Mouse (Mus musculus) layer of hippocampus, adult 9-10 months (tissue): ENCODE results near the gene Spag6l.
A peak's percentile ranks its signal among the peaks of the same experiment; 100 is the strongest.
"Not testable (repeated sequence)": the region's sequence is repeated elsewhere in the genome, so short reads cannot be mapped to it uniquely, and the experiment has no call there.

Experiments used
- DNase-seq: peaks from one replicate; pipeline ENCODE4 v3.0.0; 2022; ENCODE audit warnings: low spot score

Gene Spag6l

DNA sequence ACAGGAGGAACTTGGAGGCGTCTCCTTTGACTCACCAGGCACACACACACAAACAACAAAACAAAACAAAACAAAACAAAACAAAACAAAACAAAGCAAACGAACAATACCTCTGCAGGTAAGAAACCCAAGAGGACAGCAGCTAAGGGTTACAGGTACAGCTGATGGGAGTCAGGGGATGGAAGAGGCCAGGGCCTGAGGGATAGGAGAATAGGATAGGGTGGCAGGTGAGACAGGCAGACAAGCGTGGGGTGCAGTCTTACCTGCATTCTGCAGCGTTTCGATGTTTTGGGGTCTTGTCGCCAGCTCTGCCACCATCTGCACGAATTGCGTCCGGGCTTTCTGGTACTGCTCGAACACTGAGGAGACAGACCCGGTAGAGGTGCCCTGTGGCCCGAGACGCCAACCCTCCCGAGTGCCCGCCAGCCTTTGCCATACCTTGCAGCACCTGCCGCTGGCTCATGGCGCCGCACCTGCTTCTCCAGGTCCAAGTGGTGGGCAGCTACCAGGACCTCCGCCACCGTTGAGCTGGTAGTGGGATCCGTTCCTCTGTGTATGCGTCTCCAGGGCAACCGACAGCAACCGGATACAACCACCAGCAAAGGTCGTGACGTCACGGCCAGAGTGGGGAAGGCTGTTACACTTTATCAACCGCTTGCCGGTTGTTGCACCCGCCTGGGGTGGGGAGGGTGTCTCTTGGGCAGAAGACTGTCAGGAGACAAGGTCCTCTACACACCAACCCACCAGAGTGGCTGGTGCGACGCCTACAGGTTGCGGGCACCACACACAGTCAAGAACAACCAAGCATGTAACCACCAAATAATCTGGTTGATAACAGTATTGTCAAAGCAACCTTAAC lies at the start of gene Spag6l:
Gene Spag6l (minus strand): TSS at position 700 of the 859 bp plus-strand sequence.
- DNase-seq, result peak; percentile 3

DNA sequence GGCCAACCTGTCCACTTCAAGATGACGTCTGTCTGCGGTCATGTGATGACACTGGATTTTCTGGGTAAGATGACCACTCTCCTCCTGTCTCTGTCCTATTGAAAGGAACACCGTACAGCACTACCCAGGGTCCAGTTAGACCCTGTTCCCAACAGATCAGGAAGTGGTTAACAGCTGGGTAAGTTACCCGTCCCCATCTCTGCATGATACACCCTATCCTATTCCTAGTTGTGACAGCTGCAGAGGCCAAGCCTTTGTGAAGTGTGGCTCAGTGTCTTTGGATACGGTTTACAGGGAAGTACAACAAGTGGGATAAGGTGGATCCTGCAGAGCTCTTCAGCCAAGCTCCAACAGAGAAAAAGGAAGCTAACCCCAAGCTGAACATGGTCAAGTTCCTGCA lies 49.8 kb upstream of the Spag6l start:
- no peak for DNase-seq

DNA sequence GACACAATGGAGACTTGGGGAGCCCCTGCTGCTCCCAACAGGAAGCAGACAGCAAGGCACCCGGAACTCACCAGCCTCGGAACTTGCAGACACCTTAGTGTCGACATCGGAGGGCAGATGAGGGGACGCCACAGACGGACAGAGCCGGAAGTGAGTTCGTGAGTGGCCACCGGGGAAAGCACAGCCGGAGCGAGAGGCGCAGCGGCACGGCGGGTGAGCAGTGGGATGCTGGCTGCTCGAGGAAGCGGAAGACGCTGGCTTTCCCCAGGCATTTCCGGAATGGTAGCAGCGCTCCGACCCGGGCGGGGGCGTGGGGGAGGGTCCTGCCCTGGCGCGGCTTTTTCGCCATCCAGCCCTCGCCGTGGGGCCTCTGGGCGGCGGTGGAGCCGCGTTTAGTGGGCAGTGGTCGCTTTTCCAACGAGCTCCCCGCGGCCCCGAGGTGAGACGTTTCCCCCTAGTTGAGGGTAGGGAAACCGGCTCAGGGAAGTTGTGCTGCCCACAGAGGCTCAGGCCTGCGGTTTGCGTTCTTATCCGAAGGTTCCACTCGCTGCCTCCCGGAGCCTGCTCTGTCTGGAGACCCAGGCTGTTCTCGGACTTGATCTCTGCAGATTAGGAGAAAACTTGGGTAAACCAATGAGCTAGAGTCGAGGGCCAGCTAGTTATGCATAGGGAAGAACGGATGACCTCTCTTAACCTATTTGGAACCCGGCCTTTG lies 41.5 kb upstream of the Spag6l start, which contains the start of the genes Top3b and Vpreb1:
Gene Top3b (plus strand): TSS at position 120 of the 715 bp plus-strand sequence.
Gene Vpreb1 (minus strand): TSS at position 227 of the 715 bp plus-strand sequence.
- DNase-seq, result peak; percentile 86

DNA sequence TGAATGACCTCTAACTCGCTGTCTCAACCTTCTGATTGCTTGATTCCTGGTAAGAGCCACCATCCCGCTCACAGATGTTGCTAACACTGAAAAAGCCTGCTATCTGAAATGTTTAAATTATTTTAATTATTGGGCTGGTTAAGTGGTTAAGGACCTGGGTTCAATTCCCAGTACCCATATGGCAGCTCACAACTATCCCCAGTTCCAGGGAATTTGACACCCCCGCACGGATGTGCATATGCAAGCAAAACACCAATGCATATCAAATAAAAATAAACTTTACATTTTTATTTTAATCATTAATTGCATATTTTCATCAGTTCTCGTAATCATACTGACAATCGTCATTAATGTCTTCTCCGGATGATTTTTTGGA lies 41.0 kb upstream of the Spag6l start:
- DNase-seq, result no peak

DNA sequence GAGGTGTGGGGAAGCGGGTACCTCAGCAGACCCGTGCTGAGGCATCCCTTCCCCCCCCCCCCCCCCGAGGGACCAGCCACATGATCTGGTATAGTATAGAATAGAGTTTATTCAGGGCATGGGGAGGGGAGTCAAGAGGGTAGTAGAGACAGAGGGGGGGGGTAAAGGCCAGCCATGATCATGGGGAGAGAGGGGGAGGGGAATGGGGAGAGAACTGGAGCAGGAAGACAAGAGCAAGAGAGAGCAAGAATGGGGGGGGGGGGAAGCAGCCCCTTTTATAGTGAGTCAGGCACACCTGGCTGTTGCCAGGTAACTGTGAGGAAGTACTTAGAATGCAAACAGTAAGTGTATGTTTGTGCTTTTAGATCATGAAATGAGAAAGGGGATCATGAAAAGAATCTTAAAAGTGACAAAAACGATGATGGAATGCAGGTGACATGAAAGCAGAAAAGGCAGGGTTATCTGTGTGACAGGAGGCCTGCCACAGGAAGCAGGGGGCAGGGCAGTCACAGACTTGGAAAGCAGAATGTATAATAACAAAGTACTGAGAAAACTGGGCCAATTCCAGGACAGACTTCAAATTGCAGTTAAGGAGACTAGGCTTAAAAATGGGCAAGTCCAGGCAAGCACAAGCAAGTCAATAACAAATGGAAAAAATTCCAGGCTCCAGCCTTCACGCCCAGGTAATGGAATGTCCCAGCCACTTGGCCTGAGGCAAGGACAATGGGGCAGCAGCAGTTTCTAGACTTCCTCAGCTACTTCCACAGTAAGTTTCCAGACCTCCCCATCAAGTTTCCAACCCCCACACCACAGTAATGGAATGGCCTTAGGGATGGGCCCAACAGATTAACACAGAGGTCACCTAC lies 36.7 kb upstream of the Spag6l start:
- no peak for DNase-seq

DNA sequence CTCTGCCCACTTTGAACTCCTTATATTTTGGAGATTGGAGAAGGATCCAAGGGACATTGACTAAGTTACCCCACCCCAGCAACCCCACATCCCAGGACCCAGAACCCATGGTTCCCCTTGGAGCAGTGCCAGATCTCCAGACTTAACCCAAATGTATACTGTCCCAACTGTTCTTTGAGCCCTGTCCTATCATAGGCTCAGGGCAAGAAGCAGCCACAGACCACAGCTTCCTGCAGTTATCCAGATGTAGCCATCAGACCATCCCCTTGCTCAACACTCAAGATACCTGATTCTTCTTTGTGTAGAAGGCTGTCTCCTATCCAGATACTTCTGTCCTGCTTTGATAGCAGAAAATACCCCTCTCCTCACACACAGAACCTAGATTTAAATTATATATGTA lies 36.0 kb upstream of the Spag6l start:
- DNase-seq, result no peak

DNA sequence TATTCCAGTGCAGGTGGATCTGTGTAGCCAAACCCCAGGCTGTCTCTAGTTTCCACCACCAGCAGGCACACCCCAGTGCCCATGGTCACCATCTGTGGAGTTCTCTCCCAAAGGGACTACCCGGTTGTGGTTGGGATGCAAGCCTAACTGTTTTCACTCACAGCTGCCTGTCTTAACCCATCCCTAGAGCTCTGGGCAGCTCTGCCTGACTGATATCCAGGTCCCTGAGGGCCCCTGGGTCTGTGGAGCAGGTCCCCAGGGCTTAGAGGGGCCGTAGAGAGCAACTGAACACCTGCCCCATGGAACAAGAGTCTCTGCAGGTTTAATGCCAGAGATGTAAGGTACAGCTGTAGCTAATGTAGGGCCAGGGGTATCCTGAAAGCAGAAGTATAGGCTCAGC lies 34.7 kb upstream of the Spag6l start, which contains the start of gene Igll1:
Gene Igll1 (minus strand): TSS at position 8 of the 400 bp plus-strand sequence.
- DNase-seq, result no peak

DNA sequence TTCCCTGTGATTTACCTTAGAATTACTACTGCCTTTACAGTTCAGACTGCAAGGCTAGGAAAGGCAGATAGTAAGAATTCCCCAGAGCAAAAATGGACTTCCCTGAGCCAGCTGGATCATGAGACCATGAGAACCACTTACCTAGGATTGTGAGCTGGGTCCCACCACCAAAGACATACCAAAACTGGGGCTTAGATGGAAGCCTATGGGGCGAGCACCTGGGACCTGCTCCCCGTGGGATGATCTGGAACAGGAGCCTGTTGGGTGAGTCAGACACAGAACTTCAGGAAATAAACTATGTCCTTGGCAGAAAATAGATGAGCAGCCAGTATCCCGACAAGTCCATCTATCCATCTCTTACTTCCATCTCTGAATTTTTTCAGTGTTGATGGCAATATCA lies 33.0 kb upstream of the Spag6l start:
- no peak for DNase-seq

DNA sequence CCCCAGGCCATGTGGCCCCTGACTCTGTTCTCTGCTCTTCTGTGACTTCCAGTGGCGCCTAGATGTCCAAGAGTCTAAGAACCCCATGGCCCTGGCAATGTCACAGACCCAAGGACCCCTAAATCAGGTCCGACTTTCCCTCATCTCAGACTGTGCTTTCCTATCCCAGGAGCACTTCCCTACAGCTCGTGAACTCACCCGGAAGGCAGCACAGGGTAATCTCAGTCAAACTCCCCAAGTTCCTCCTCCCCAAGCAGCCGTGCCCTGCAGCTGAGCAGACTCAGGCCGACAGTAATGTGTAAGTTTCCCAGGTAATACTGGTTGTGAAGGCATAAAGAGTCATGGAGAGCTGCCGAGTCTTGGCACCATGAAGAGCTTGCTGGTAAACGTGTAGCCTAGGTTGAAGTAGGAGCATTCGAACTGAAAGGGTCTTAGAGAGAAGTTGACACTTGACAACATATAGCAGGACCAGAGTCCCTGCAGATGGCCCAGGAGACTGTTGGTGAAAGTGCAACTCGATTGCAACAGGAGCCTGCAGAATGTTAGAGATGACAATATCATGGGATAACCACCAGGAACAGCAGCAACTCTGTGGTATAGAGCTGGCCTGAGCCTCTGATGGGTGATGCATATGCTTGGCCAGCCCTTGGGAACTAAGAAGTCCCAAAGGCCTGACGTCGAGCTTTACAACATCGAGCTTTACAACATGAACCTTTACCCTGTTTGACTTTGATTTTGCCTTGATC lies 27.6 kb upstream of the Spag6l start:
- DNase-seq, result no peak

DNA sequence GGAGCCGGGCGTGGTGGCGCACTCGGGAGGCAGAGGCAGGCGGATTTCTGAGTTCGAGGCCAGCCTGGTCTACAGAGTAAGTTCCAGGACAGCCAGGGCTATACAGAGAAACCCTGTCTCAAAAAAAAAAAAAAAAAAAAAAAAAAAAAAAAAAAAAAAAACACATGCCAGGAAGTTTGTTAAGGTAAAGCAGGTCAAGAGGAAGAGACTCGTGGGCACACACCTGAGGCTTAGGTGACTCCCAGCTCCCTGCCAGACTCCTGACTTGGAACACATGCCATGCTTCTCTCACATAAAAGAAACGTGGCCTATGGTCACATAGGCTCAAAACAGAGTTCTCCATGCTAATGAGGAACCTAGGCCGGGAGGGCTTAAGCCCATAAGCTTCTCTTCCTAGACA lies 26.8 kb upstream of the Spag6l start:
- not testable (repeated sequence) for DNase-seq

DNA sequence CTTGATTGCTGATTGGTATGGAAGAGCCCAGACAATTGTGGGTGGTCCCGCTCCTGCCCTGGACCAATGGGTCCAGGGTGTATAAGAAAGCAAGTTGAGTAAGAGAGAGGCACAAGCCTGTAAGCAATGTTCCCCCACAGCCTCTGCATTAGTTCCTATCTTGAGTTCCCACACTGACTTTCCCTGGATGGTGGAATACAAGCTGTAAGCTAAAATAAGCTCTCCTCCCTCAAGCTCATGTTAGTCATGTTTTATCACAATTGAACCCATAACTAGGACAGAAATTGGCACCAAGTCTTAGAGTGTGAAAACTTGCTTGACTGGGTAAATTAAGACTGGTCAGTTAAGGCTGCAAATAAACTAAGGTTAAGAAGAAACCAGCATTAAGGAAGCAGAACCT lies 26.3 kb upstream of the Spag6l start:
- DNase-seq, result no peak

DNA sequence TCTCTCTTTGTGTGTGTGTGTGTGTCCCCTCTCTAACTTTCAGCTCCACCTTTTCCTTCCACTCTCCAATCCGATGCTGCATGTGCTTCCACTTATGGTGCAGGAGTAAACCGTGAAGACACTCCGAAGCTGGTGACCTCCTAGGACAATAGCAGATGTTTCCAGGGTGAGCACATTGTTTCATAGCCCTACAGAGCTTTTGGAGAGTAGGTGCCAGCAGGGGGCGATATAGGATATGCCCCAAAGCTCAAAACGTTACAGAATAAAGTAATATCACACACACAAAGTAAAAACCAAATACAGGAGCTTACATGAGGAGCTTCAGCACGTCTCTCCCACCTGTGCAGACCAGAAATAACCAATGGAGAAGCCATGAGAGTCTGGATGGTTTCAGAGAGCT lies 25.6 kb upstream of the Spag6l start:
- peak; percentile 68 for DNase-seq

DNA sequence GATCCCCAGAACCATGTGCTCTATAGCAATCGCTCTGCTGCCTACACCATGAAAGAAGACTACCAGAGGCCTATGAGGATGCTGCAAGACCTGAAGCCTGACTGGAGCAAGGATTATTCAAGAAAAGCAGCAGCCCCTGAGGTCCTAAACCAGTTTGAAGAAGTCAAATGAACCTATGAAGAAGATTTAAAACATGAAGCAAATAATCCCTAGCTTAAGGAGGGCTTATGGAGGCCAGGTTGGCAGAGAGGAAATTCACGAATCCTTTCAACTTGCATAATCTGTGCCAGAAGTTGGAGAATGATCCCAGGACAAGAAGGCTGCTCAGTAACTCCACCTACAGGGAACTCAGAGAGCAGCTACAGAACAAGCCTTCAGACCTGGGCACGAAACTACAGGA lies 23.2 kb upstream of the Spag6l start:
- no peak for DNase-seq

DNA sequence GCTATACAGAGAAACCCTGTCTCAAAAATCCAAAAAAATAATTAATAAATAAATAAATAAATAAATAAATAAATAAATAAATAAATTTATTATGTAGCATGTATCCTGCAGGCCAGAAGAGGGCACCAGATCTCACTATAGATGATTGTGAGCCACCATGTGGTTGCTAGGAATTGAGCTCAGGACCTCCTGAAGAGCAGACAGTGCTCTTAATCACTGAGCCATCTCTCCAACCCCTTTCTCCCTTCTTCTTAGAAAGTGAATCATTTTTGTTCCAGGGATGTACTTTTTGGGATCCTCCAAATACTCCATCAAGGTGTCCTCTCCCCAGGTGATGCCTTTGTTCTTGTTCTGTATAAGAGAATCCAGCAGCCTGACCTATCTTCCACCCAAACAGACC lies 19.9 kb upstream of the Spag6l start:
- DNase-seq, result no peak

DNA sequence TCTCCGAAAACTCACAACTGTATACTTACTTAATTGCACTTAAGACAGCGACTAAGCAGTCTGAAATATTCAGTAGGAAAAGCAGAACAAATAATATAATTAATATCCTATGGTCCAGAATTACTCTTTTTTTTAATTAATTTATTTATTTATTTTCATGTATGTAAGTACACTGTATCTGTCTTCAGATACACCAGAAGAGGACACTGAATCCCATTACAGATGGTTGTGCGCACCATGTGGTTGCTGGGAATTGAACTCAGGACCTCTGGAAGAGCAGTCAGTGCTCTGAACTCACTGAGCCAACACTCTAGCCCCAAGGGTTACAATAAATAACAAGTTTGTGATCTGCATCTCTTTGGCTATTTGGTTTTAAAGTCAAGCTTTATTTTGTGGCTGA lies 415 bp upstream of the Spag6l start:
- no peak for DNase-seq

DNA sequence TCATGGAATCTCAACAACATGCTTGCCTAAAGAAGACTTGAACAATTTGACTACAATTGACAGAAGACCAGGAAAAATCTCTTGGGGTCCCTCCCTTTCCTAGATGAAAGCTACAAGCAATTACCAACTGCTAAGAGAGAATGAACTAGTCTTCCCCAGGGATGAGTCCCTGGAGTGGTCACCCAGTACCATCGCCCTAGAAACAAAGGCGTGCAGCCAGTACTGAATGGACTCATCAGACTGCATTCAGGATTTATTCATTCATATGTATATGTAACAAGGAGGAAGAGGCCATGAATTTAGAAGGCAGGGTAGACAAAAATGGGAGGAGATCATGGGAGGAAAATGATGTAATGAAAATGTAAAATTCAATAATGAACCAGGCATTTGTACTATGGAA lies 3.0 kb downstream of the Spag6l start:
- DNase-seq, result no peak

DNA sequence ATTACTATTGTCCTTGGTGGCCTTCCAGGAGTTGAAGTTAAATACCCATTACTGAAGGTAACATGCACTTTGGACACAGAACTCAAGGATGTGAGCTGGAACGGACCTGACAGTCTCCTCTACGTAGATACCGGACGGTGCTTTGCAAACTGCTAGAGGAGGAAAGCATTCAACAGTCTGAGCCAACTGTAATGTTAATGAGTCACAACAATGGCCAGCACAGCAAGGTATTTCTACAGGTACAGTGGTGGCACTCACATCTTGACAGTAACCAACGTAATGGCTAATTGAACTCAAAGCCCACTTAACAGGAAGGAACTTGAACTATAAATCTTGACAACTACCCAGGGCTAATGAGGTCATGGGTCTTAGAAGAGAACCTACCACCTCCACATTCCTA lies 3.8 kb downstream of the Spag6l start:
- no peak for DNase-seq

DNA sequence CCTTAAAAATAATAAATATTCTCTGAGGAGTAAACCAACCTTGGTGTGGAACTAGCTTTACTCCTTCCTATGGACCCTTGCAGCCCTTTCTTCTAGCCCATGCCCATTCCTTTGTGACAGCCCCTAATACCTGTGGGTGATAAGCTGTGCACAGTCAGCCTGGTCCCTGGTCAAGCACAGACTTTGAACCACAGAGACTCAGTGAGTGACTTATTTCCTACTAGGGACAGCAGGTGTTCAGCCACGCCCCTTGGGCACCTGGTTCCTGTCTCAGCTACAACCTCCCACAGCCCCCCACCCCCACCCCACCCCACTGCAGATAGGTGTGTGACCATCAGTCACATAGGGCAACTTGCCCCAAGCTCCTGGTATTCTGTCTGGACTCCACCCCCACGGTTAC lies 22.9 kb downstream of the Spag6l start:
- no peak for DNase-seq
